Mouse (Mus musculus): ENCODE results near the gene Gm10271. TPM values are rescaled to one million over a fixed set of nuclear protein-coding genes. Genes with fewer than 3 reads are reported as not detected.

The Gm10271 gene
- not detected in 2 replicates for polyA plus RNA-seq (2014; fragmentation: Nextera tagmentation; extraction: Ambion mirVana)

DNA sequence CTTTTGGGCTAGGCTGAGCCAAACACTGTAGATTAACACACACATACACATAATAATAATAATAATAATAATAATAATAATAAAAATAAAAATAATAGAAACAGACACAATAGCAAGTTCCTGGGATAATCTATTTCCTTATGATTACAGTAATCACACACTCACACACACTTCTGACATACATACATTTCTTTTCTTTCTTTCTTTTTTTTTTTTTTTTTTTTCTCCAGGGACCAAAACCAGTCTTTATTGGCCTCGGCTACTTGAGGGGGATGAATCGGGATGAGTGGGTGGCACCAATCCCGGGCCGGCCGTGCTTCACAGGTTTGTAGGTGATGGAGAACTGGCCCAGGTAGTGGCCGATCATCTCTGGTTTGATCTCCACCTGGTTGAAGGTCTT lies at the start of gene Gm10271:
TSS of gene Gm10271 (minus strand) at position 101 of the 400 bp plus-strand sequence.
- WGBS = 98% methylated on average over 6 of the region's 6 CpGs
- no peak within 1 kb of the TSS for H3K4me3 ChIP-seq (ENCODE audit: low read depth, low read length)
- no peak for DNase-seq (ENCODE audit: low spot score)
- no peaks in the 10 kb centered on the region for H3K27me3 ChIP-seq (ENCODE audit: control insufficient read depth, insufficient read depth, low read length)
- no peak within 1 kb of the TSS for H3K4me2 ChIP-seq (ENCODE audit: low read depth, low read length)
- H3K9me3 ChIP-seq (replicated peaks; ENCODE audit: control insufficient read depth, low read length) = no peaks in the 10 kb centered on the region
- no peak for ATAC-seq (replicated peaks; ENCODE audit: insufficient number of reproducible peaks, low FRiP score, low TSS enrichment, low read depth)
- H3K9ac ChIP-seq (replicated peaks; ENCODE audit: low read length) = no peak within 1 kb of the TSS
- no peaks in the 10 kb centered on the region for H3K36me3 ChIP-seq (replicated peaks; ENCODE audit: control insufficient read depth, insufficient read depth, low read depth, low read length)
- H3K27ac ChIP-seq (replicated peaks; ENCODE audit: low read depth, low read length) = no peak within 1 kb of the TSS
- no peaks in the 10 kb centered on the region for H3K4me1 ChIP-seq (ENCODE audit: control insufficient read depth, insufficient read depth, low read length)

DNA sequence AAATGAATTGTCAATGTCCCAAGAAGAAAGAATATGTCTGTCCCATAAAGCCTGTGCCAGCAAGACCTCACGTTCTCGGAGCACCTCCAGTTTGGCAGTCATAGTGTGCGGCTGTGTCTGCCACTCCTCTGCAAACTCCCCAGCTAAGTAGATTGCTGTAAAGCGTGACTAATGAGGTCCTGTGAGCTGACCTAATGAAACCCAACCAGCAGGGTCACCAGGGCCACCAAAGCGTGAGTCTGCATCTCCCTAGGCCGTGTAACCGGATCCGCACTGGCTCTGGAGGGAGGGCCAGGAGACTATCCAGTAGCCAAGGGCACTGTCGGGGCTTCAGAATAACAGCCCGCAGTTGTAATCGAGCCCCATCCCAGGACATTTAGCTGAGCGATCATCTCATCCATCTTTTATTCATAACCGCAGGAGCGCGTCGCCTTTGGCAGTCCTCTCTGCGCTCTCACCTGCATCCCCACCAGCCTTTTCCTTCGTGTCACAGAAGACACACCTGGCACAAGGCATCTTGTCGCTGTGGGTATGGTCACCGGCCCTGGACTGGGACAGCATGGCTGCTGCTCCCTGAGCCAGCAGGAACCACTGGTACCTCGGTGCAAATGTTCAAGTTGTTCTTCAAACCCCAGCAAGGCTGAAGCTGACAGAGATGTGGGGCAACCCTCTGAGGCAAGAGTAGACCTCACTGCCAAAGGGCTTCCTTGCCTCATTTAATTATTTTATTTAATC lies 48.8 kb upstream of the Gm10271 start:
- peak overlapping the region; percentile 1; the same call in 1 of the 2 replicates for H3K4me2 ChIP-seq (ENCODE audit: low read depth, low read length)
- H3K36me3 ChIP-seq (replicated peaks; ENCODE audit: control insufficient read depth, insufficient read depth, low read depth, low read length) = no peaks in the 10 kb centered on the region
- H3K4me3 ChIP-seq (ENCODE audit: low read depth, low read length) = no peak overlapping the region
- H3K9me3 ChIP-seq (replicated peaks; ENCODE audit: control insufficient read depth, low read length) = no peaks in the 10 kb centered on the region
- ATAC-seq (replicated peaks; ENCODE audit: insufficient number of reproducible peaks, low FRiP score, low TSS enrichment, low read depth) (peak; percentile 80), DNase-seq (ENCODE audit: low spot score) (peak; percentile 79)
- peaks cover 5% of the 10 kb centered on the region; the same call in 1 of the 2 replicates for H3K4me1 ChIP-seq (ENCODE audit: control insufficient read depth, insufficient read depth, low read length)
- no peak overlapping the region for H3K27ac ChIP-seq (replicated peaks; ENCODE audit: low read depth, low read length)
- WGBS = 8% methylated on average over 21 of the region's 21 CpGs
- no peak overlapping the region for H3K9ac ChIP-seq (replicated peaks; ENCODE audit: low read length)
- no peaks in the 10 kb centered on the region for H3K27me3 ChIP-seq (ENCODE audit: control insufficient read depth, insufficient read depth, low read length)

- Histone ChIP-seq H3K4me2 (ENCODE audit: low read depth, low read length) (no peak overlapping the region), H3K27ac (replicated peaks; ENCODE audit: low read depth, low read length) (no peak overlapping the region), H3K4me1 (ENCODE audit: control insufficient read depth, insufficient read depth, low read length) (peaks cover 5% of the 10 kb centered on the region), H3K9ac (replicated peaks; ENCODE audit: low read length) (no peak overlapping the region), H3K9me3 (replicated peaks; ENCODE audit: control insufficient read depth, low read length) (no peaks in the 10 kb centered on the region), H3K36me3 (replicated peaks; ENCODE audit: control insufficient read depth, insufficient read depth, low read depth, low read length) (no peaks in the 10 kb centered on the region), H3K27me3 (ENCODE audit: control insufficient read depth, insufficient read depth, low read length) (no peaks in the 10 kb centered on the region), H3K4me3 (ENCODE audit: low read depth, low read length) (no peak overlapping the region)
- DNase-seq (ENCODE audit: low spot score) (no peak), ATAC-seq (replicated peaks; ENCODE audit: insufficient number of reproducible peaks, low FRiP score, low TSS enrichment, low read depth) (no peak)
- 49% methylated on average over 7 of the region's 7 CpGs for WGBS
Measured at GRCm38 (mm10) chr10:117018281-117018840, 46.0 kb upstream of the Gm10271 start.

GRCm38 (mm10) chr10:117014565-117014964 lies 42.2 kb upstream of the Gm10271 start:
- Histone ChIP-seq H3K9ac (replicated peaks; ENCODE audit: low read length) (no peak overlapping the region), H3K4me2 (ENCODE audit: low read depth, low read length) (no peak overlapping the region), H3K4me3 (ENCODE audit: low read depth, low read length) (no peak overlapping the region), H3K27me3 (ENCODE audit: control insufficient read depth, insufficient read depth, low read length) (no peaks in the 10 kb centered on the region), H3K27ac (replicated peaks; ENCODE audit: low read depth, low read length) (no peak overlapping the region), H3K9me3 (replicated peaks; ENCODE audit: control insufficient read depth, low read length) (no peaks in the 10 kb centered on the region), H3K4me1 (ENCODE audit: control insufficient read depth, insufficient read depth, low read length) (no peaks in the 10 kb centered on the region; the same call in 1 of the 2 replicates), H3K36me3 (replicated peaks; ENCODE audit: control insufficient read depth, insufficient read depth, low read depth, low read length) (no peaks in the 10 kb centered on the region)
- no peak for DNase-seq (ENCODE audit: low spot score)
- WGBS = 92% methylated on average over 5 of the region's 5 CpGs
- ATAC-seq (replicated peaks; ENCODE audit: insufficient number of reproducible peaks, low FRiP score, low TSS enrichment, low read depth) = no peak

DNA sequence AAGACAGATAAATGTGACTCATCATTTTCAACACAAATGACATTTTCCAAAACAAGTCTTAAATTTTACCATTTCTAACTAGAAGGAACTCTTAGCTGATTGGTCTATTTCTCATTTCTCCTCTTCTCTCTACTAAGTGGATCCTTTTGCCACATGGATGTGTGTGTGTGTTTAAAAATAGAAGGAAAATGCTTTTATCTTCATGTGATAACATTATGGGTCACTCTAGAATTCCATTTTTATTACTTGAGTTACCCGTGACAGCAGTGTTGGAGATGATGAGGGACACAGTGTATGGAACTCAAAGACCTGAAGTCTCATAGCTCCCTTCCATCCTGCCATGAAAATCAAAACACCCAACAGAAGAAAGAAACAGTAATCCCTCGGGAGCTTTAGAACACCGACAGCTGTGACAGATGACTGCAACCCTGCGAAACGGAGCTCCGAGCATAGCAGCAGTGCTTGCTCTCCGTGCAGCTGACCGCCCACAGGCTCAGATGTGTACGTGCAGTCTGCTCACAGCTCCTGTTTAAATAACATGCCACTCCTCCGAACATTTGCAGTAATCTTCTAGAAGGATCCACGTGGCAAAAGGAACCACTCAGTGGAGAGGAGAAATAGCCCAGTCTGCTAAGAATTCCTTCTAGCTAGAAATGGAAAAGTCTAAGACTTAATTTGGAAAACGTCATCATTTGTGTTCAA lies 41.4 kb upstream of the Gm10271 start:
- peak; percentile 78 for ATAC-seq (replicated peaks; ENCODE audit: insufficient number of reproducible peaks, low FRiP score, low TSS enrichment, low read depth)
- no peak overlapping the region for H3K27ac ChIP-seq (replicated peaks; ENCODE audit: low read depth, low read length)
- WGBS = 32% methylated on average over 12 of the region's 12 CpGs
- H3K4me3 ChIP-seq (ENCODE audit: low read depth, low read length) = no peak overlapping the region
- no peaks in the 10 kb centered on the region for H3K27me3 ChIP-seq (ENCODE audit: control insufficient read depth, insufficient read depth, low read length)
- H3K9me3 ChIP-seq (replicated peaks; ENCODE audit: control insufficient read depth, low read length) = no peaks in the 10 kb centered on the region
- H3K4me2 ChIP-seq (ENCODE audit: low read depth, low read length) = no peak overlapping the region
- H3K36me3 ChIP-seq (replicated peaks; ENCODE audit: control insufficient read depth, insufficient read depth, low read depth, low read length) = no peaks in the 10 kb centered on the region
- no peaks in the 10 kb centered on the region; the same call in 1 of the 2 replicates for H3K4me1 ChIP-seq (ENCODE audit: control insufficient read depth, insufficient read depth, low read length)
- peak; percentile 54 for DNase-seq (ENCODE audit: low spot score)
- no peak overlapping the region for H3K9ac ChIP-seq (replicated peaks; ENCODE audit: low read length)

DNA sequence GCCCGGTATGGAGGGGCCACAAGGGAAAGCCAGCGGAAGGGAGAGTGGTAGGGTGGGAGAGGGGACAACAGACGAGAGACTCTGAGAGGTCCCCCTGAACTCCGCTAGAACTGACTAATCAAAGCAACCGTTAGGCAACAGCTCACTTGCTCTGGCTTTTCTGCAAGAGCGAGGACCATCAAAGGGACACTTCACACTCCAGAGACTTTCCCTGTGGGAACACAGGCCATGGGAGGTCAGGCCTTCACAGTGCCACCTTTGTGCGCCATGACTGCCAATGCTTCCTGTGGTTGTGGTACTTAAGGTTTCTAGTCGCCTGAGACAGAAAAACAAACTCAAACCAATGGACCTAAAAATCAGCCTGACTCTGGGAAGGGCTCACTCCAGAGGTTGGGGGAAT lies 38.6 kb upstream of the Gm10271 start:
- DNase-seq (ENCODE audit: low spot score) (no peak), ATAC-seq (replicated peaks; ENCODE audit: insufficient number of reproducible peaks, low FRiP score, low TSS enrichment, low read depth) (no peak)
- Histone ChIP-seq H3K4me1 (ENCODE audit: control insufficient read depth, insufficient read depth, low read length) (no peaks in the 10 kb centered on the region; the same call in 1 of the 2 replicates), H3K4me3 (ENCODE audit: low read depth, low read length) (no peak overlapping the region), H3K9me3 (replicated peaks; ENCODE audit: control insufficient read depth, low read length) (no peaks in the 10 kb centered on the region), H3K36me3 (replicated peaks; ENCODE audit: control insufficient read depth, insufficient read depth, low read depth, low read length) (no peaks in the 10 kb centered on the region), H3K27me3 (ENCODE audit: control insufficient read depth, insufficient read depth, low read length) (no peaks in the 10 kb centered on the region), H3K4me2 (ENCODE audit: low read depth, low read length) (no peak overlapping the region), H3K9ac (replicated peaks; ENCODE audit: low read length) (no peak overlapping the region), H3K27ac (replicated peaks; ENCODE audit: low read depth, low read length) (no peak overlapping the region)
- 28% methylated on average over 8 of the region's 8 CpGs for WGBS

DNA sequence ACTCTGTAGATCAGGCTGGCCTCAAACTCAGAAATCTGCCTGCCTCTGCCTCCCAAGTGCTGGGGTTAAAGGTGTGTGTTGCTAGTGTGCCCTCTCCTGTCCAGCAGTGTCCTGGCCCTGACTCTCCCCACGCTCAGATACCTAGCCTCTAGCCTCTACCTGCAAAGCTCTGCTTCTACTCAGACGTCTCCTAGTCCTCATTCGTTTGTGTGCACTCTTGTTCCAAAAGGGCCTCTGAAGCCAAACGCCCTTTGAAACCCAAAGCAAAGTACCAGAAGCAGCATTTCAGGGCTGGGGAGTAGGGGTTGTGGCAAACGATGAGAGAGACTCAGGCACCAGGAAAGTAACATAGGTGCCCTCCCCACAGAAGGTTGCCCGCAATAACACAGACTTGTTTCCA lies 37.3 kb upstream of the Gm10271 start:
- WGBS = 84% methylated on average over 6 of the region's 6 CpGs
- Histone ChIP-seq H3K4me3 (ENCODE audit: low read depth, low read length) (no peak overlapping the region), H3K36me3 (replicated peaks; ENCODE audit: control insufficient read depth, insufficient read depth, low read depth, low read length) (no peaks in the 10 kb centered on the region), H3K4me1 (ENCODE audit: control insufficient read depth, insufficient read depth, low read length) (no peaks in the 10 kb centered on the region; the same call in 1 of the 2 replicates), H3K27ac (replicated peaks; ENCODE audit: low read depth, low read length) (no peak overlapping the region), H3K27me3 (ENCODE audit: control insufficient read depth, insufficient read depth, low read length) (no peaks in the 10 kb centered on the region), H3K9me3 (replicated peaks; ENCODE audit: control insufficient read depth, low read length) (no peaks in the 10 kb centered on the region), H3K4me2 (ENCODE audit: low read depth, low read length) (no peak overlapping the region), H3K9ac (replicated peaks; ENCODE audit: low read length) (no peak overlapping the region)
- no peak for ATAC-seq (replicated peaks; ENCODE audit: insufficient number of reproducible peaks, low FRiP score, low TSS enrichment, low read depth)
- no peak for DNase-seq (ENCODE audit: low spot score)

All from embryonic facial prominence, embryonic 11.5 days (tissue).